Mouse (Mus musculus) embryonic facial prominence, embryonic 14.5 days (tissue): ENCODE results near the gene Mdm2. TPM values are rescaled to one million over a fixed set of nuclear protein-coding genes. Genes with fewer than 3 reads are reported as not detected.
"Not testable (repeated sequence)": the region's sequence is repeated elsewhere in the genome, so short reads cannot be mapped to it uniquely, and the experiment has no call there.

ENCODE experiments used
- ATAC-seq: fragments of 200-750 bp; cut with Nextera tagmentation; 2 replicates; pipeline ENCODE4 v1.8.0; 2017; ENCODE audit warnings: low read depth, moderate number of reproducible peaks, moderate TSS enrichment
- DNase-seq: peaks from one replicate; pipeline ENCODE4 v3.0.0-alpha.2; 2015; ENCODE audit warnings: low spot score
- H3K27ac ChIP-seq: fragments of 300-500 bp; sonication (generic); replicated peaks from 2 replicates; pipeline ENCODE4 v1.5.1; 2014; ENCODE audit warnings: low read depth, mild to moderate bottlenecking, low read length, moderate library complexity
- H3K27me3 ChIP-seq: fragments of 300-500 bp; sonication (generic); replicated peaks from 2 replicates; pipeline ENCODE4 v1.6.1; 2014; ENCODE audit warnings: low read length; ENCODE audit not compliant: control insufficient read depth, insufficient read depth
- H3K36me3 ChIP-seq: fragments of 300-500 bp; sonication (generic); 2 replicates; pipeline ENCODE4 v1.6.1; 2014; ENCODE audit warnings: low read length, mixed read lengths; ENCODE audit not compliant: control insufficient read depth, insufficient read depth
- H3K4me1 ChIP-seq: fragments of 300-500 bp; sonication (generic); 2 replicates; pipeline ENCODE4 v1.6.1; 2014; ENCODE audit warnings: antibody characterized with exemption, low read length; ENCODE audit not compliant: control insufficient read depth, insufficient read depth
- H3K4me2 ChIP-seq: fragments of 300-500 bp; sonication (generic); 2 replicates; pipeline ENCODE4 v1.6.1; 2014; ENCODE audit warnings: low read depth, mild to moderate bottlenecking, low read length, moderate library complexity, mixed read lengths
- H3K4me3 ChIP-seq: fragments of 300-500 bp; sonication (generic); 2 replicates; pipeline ENCODE4 v1.5.1; 2014; ENCODE audit warnings: low read depth, mild to moderate bottlenecking, low read length
- H3K9ac ChIP-seq: fragments of 300-500 bp; sonication (generic); 2 replicates; pipeline ENCODE4 v1.6.1; 2014; ENCODE audit warnings: low read depth, mild to moderate bottlenecking, low read length, moderate library complexity, mixed read lengths
- H3K9me3 ChIP-seq: fragments of 300-500 bp; sonication (generic); 2 replicates; pipeline ENCODE4 v1.6.1; 2016; ENCODE audit warnings: low read length; ENCODE audit not compliant: control insufficient read depth
- WGBS: fragments of 180-500 bp; shearing (Covaris S2); extraction: QIAGEN DNeasy Blood & Tissue Kit; methylation state at CpG from one replicate; pipeline ENCODE4 v1.1.7; 2014; 5-methylcytosine and 5-hydroxymethylcytosine counted together
- polyA plus RNA-seq: library from polyadenylated mRNA; unstranded; fragments of >200 nt; fragmentation: Nextera tagmentation; extraction: Ambion mirVana; gene quantifications from 2 replicates; pipeline ENCODE4 v1.2.1, GENCODE M21; 2014

The Mdm2 gene
- polyA plus RNA-seq, 1 experiment from 2014 or later = 34.1 TPM

GRCm38 (mm10) chr10:117707114-117707838, 3.3 kb downstream of the Mdm2 start:
- no peak for ATAC-seq
- Histone ChIP-seq H3K36me3 (peaks cover 63% of the 10 kb centered on the region), H3K4me3 (no peak overlapping the region), H3K4me1 (peaks cover 8% of the 10 kb centered on the region; the same call in 1 of the 2 replicates), H3K4me2 (no peak overlapping the region), H3K27ac (no peak overlapping the region), H3K27me3 (no peaks in the 10 kb centered on the region), H3K9ac (no peak overlapping the region), H3K9me3 (no peaks in the 10 kb centered on the region)
- 94% methylated on average over 2 of the region's 2 CpGs for WGBS
- no peak for DNase-seq

- Histone ChIP-seq H3K9me3 (no peaks in the 10 kb centered on the region), H3K27me3 (no peaks in the 10 kb centered on the region), H3K4me2 (no peak overlapping the region), H3K27ac (no peak overlapping the region), H3K4me1 (peaks cover 8% of the 10 kb centered on the region; the same call in 1 of the 2 replicates), H3K36me3 (peaks cover 70% of the 10 kb centered on the region), H3K4me3 (no peak overlapping the region), H3K9ac (no peak overlapping the region; the same call in 1 of the 2 replicates)
- ATAC-seq (no peak), DNase-seq (no peak)
- WGBS = 88% methylated on average over 6 of the region's 6 CpGs
These were observed 4.1 kb downstream of the Mdm2 start for GRCm38 (mm10) chr10:117706440-117706839.

- Histone ChIP-seq H3K9me3 (no peaks in the 10 kb centered on the region), H3K4me2 (no peak overlapping the region), H3K4me3 (no peak overlapping the region), H3K27me3 (no peaks in the 10 kb centered on the region), H3K4me1 (peaks cover 8% of the 10 kb centered on the region; the same call in 1 of the 2 replicates), H3K36me3 (peaks cover 76% of the 10 kb centered on the region), H3K27ac (no peak overlapping the region), H3K9ac (no peak overlapping the region)
- ATAC-seq (no peak), DNase-seq (no peak)
These were observed 4.8 kb downstream of the Mdm2 start for GRCm38 (mm10) chr10:117705806-117706205.

GRCm38 (mm10) chr10:117704964-117705335, 5.6 kb downstream of the Mdm2 start:
- peaks cover 8% of the 10 kb centered on the region; the same call in 1 of the 2 replicates for H3K4me1 ChIP-seq
- ATAC-seq (no peak), DNase-seq (no peak)
- peaks cover 84% of the 10 kb centered on the region for H3K36me3 ChIP-seq
- H3K27ac ChIP-seq = no peak overlapping the region
- no peak overlapping the region for H3K9ac ChIP-seq
- H3K27me3 ChIP-seq = no peaks in the 10 kb centered on the region
- WGBS = 96% methylated on average over 6 of the region's 6 CpGs
- no peaks in the 10 kb centered on the region for H3K9me3 ChIP-seq
- H3K4me2 ChIP-seq = no peak overlapping the region
- no peak overlapping the region for H3K4me3 ChIP-seq

- not testable (repeated sequence) for H3K9me3 ChIP-seq, H3K27me3 ChIP-seq, H3K27ac ChIP-seq, H3K4me2 ChIP-seq, H3K9ac ChIP-seq, ATAC-seq, DNase-seq, H3K4me1 ChIP-seq, H3K4me3 ChIP-seq
- peaks cover 88% of the 10 kb centered on the region for H3K36me3 ChIP-seq
- 95% methylated on average over 6 of the region's 6 CpGs for WGBS
These were observed 6.1 kb downstream of the Mdm2 start for GRCm38 (mm10) chr10:117704314-117704963.

- no peaks in the 10 kb centered on the region for H3K4me1 ChIP-seq
- WGBS = 88% methylated on average over 3 of the region's 3 CpGs
- DNase-seq = no peak
These were observed 7.1 kb downstream of the Mdm2 start for GRCm38 (mm10) chr10:117703506-117703905.

GRCm38 (mm10) chr10:117702024-117702833, 8.3 kb downstream of the Mdm2 start:
- H3K4me3 ChIP-seq = no peak overlapping the region
- H3K9ac ChIP-seq = no peak overlapping the region
- 94% methylated on average over 6 of the region's 6 CpGs for WGBS
- no peaks in the 10 kb centered on the region for H3K9me3 ChIP-seq
- peaks cover 93% of the 10 kb centered on the region for H3K36me3 ChIP-seq
- no peaks in the 10 kb centered on the region for H3K4me1 ChIP-seq
- no peak overlapping the region for H3K4me2 ChIP-seq
- no peaks in the 10 kb centered on the region for H3K27me3 ChIP-seq
- no peak for ATAC-seq
- DNase-seq = no peak
- H3K27ac ChIP-seq = no peak overlapping the region

More at GRCm38 (mm10) chr10:117703506-117703905, 7.1 kb downstream of the Mdm2 start:
- no peak overlapping the region for H3K27ac ChIP-seq
- H3K36me3 ChIP-seq = peaks cover 89% of the 10 kb centered on the region
- no peaks in the 10 kb centered on the region for H3K9me3 ChIP-seq
- ATAC-seq = no peak
- H3K4me2 ChIP-seq = no peak overlapping the region
- no peak overlapping the region for H3K9ac ChIP-seq
- H3K27me3 ChIP-seq = no peaks in the 10 kb centered on the region
- H3K4me3 ChIP-seq = no peak overlapping the region

- Histone ChIP-seq H3K4me2 (no peak overlapping the region), H3K4me3 (no peak overlapping the region), H3K27ac (no peak overlapping the region), H3K27me3 (no peaks in the 10 kb centered on the region), H3K36me3 (peaks cover 93% of the 10 kb centered on the region), H3K9me3 (no peaks in the 10 kb centered on the region), H3K4me1 (no peaks in the 10 kb centered on the region), H3K9ac (no peak overlapping the region)
- ATAC-seq = no peak
- WGBS = 91% methylated on average over 6 of the region's 6 CpGs
- DNase-seq = no peak
These were observed 9.3 kb downstream of the Mdm2 start for GRCm38 (mm10) chr10:117701034-117701829.
